Mouse (Mus musculus) cerebellum, postnatal 25 days (tissue): Measurements from ENCODE around the gene Ube2g2.
A peak's percentile ranks its signal among the peaks of the same experiment; 100 is the strongest.
"Not testable (repeated sequence)": the region's sequence is repeated elsewhere in the genome, so short reads cannot be mapped to it uniquely, and the experiment has no call there.

Source experiments
- DNase-seq, 2 experiments: peaks; one replicate each; pipeline ENCODE4 v3.0.0; 2021; ENCODE audit warnings: mixed read lengths in 2 of 2

Ube2g2 gene

GRCm38 (mm10) chr10:77647461-77647860 lies 25.4 kb downstream of the Ube2g2 start:
- DNase-seq, result no peak

- DNase-seq, result no peak
Observed at GRCm38 (mm10) chr10:77647901-77648300, 25.8 kb downstream of the Ube2g2 start.

- DNase-seq, result no peak
Observed at GRCm38 (mm10) chr10:77652046-77652445, 30.0 kb downstream of the Ube2g2 start.

GRCm38 (mm10) chr10:77658286-77658994 lies 36.4 kb downstream of the Ube2g2 start:
- DNase-seq, result no peak

GRCm38 (mm10) chr10:77663949-77664665 lies 42.0 kb downstream of the Ube2g2 start:
- DNase-seq, result no peak

GRCm38 (mm10) chr10:77666342-77666741 lies 44.3 kb downstream of the Ube2g2 start:
- DNase-seq, result peak in 1 of 2 experiments; percentile 24

GRCm38 (mm10) chr10:77667402-77667801 lies 45.3 kb downstream of the Ube2g2 start:
- no peak for DNase-seq

- DNase-seq, result no peak
Observed at GRCm38 (mm10) chr10:77670710-77671109, 48.6 kb downstream of the Ube2g2 start.

- DNase-seq, result no peak
Observed at GRCm38 (mm10) chr10:77671519-77671918, 49.4 kb downstream of the Ube2g2 start.

- DNase-seq, result no peak
Observed at GRCm38 (mm10) chr10:77673765-77674164, 51.7 kb downstream of the Ube2g2 start.

- DNase-seq, result no peak
Observed at GRCm38 (mm10) chr10:77677562-77677961, 55.5 kb downstream of the Ube2g2 start.

GRCm38 (mm10) chr10:77682994-77683393 lies 60.9 kb downstream of the Ube2g2 start:
- DNase-seq, result no peak

GRCm38 (mm10) chr10:77684181-77684580 lies 62.1 kb downstream of the Ube2g2 start:
- no peak for DNase-seq

- no peak for DNase-seq
Observed at GRCm38 (mm10) chr10:77685895-77686664, 64.0 kb downstream of the Ube2g2 start, which contains the start of gene Tspear. Tspear (plus strand) TSS chr10:77686569.

- DNase-seq, result no peak
Observed at GRCm38 (mm10) chr10:77687021-77687420, 64.9 kb downstream of the Ube2g2 start.

- not testable (repeated sequence) for DNase-seq
Observed at GRCm38 (mm10) chr10:77690356-77690807, 68.3 kb downstream of the Ube2g2 start, which contains the start of gene Gm19402. Gm19402 (minus strand) TSS chr10:77690757.
